Mouse (Mus musculus): ENCODE data around the gene Eno1.

The Eno1 gene

GRCm38 (mm10) chr4:150236521-150237481 is at the start of gene Eno1:
Gene Eno1 (plus strand): TSS chr4:150236721.
- DNase-seq (ENCODE audit: low spot score), result peak; percentile 97

GRCm38 (mm10) chr4:150188236-150188635 is 48.3 kb upstream of the Eno1 start:
- no peak for DNase-seq (ENCODE audit: low spot score)

DNA sequence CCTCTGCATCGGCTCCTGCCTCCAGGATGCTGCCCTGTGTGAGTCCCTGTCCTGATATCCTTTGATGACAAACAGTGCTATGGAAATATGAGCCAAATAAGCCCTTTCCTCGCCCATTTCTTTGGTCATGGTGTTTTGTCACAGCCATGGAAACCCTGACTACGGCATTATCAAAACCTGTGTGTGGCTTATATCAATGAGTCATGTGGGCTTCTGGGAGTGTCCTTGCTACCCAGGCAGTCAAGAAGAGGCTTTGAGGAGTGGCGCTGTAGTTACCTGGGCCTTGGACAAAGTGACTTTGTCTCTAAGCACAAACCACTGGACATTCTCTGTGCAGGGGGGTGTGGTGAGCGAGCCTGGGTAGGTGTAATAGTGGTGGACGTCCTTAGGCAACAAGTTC is 44.3 kb upstream of the Eno1 start:
- DNase-seq (ENCODE audit: low spot score), result no peak

GRCm38 (mm10) chr4:150193915-150194314 is 42.6 kb upstream of the Eno1 start:
- peak; percentile 26 for DNase-seq (ENCODE audit: low spot score)

DNA sequence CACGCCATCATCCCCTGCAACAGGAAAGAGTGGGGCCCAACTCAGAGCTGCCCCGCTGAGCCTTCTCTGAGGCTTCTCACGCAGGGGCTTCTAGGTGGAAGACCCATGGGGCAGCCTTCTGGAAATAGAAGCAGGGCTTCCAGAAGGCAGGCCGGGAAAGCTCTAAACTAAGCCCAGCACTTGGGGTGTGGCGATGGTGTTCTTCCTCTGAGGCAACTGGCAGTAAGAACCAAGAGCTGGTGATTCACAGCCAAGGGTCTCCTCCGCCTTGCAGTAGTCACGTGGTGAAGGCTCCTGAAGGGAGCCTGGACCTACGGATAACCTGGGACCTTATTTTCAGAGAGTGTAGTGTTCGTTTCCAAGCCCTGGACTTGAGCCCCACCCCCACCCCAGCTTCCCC is 38.3 kb upstream of the Eno1 start:
- DNase-seq (ENCODE audit: low spot score), result no peak

GRCm38 (mm10) chr4:150201232-150201631 is 35.3 kb upstream of the Eno1 start, which contains the start of gene Car6:
Gene Car6 (minus strand): TSS chr4:150201332.
- DNase-seq (ENCODE audit: low spot score), result no peak

DNA sequence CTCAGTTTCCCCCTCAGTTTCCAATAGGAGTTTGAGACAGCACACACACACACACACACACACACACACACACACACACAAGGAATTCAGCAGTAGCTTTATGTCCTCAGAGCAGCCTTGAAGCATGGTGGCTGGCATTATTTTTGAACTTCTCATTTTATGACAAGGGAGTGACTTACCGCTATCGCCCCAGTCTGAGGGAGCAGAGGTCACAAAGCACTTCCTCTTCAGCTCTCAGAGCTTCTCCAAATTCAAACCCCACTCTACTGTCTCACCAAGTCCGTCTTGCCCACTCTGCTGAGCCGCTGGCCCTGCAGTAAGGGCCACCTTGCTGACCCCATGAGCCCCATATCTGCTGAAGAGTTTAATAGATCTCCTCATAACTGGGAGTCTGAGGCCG is 33.8 kb upstream of the Eno1 start:
- DNase-seq (ENCODE audit: low spot score), result no peak

- no peak for DNase-seq (ENCODE audit: low spot score)
Measured at GRCm38 (mm10) chr4:150204877-150205276, 31.6 kb upstream of the Eno1 start.

DNA sequence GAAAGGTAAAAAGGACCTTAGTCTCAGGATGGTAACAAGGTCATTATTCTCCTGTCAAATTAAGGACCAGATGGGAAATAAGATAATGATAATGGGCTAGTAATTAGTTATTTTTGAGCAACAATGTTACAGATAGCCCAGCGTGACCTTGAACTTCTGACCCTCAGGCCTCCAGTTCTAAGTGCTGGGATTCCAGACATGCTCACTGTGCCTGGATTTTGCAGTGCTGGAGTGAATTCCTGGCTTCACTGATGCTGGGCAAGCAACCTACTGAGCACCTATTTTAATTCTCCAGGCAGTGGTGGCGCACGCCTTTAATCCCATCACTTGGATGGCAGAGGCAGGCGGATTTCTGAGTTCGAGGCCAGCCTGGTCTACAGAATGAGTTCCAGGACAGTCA is 26.8 kb upstream of the Eno1 start:
- no peak for DNase-seq (ENCODE audit: low spot score)

DNA sequence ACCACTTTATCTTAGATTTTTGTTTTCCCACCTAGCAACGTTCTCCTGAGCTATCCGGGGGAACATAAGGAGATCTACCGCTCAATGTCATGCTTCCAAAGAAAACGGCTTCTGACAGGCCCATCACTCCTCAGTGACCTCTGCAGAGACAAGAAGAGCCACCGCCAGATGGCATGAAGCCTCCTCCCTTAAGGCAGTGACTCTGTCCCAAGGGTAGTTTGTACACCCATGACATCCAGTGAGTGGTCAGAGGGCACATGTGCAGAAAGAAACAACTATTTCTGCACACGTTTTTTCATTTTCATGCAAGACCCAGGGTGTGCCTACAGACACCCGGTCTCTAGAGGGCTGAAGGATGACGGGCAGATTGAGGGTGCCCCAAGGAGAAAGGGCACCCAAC is 26.2 kb upstream of the Eno1 start:
- DNase-seq (ENCODE audit: low spot score), result no peak

- DNase-seq (ENCODE audit: low spot score), result no peak
Measured at GRCm38 (mm10) chr4:150211930-150212552, 24.5 kb upstream of the Eno1 start.

- DNase-seq (ENCODE audit: low spot score), result peak; percentile 28
Measured at GRCm38 (mm10) chr4:150212553-150212971, 24.0 kb upstream of the Eno1 start.

DNA sequence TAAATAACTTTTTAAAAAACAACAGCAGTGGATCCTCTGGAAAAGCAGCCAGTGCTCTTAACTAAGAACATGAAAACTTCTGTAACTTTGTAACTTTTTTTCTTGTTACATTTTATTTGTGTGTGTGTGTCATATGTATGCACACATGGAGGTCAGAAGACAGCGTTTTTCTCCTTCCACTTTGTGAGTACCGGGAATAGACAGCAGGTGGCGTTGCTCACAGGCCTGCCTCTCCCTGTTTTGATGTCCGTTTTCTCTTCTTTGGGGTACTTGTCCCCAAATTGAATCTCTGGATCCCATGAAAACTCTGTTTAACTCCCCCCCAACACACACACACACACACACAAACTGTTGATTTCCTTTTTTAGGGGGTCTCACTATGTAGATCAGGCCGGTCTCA is 22.6 kb upstream of the Eno1 start:
- no peak for DNase-seq (ENCODE audit: low spot score)

- DNase-seq (ENCODE audit: low spot score), result no peak
Measured at GRCm38 (mm10) chr4:150216423-150216822, 20.1 kb upstream of the Eno1 start.

DNA sequence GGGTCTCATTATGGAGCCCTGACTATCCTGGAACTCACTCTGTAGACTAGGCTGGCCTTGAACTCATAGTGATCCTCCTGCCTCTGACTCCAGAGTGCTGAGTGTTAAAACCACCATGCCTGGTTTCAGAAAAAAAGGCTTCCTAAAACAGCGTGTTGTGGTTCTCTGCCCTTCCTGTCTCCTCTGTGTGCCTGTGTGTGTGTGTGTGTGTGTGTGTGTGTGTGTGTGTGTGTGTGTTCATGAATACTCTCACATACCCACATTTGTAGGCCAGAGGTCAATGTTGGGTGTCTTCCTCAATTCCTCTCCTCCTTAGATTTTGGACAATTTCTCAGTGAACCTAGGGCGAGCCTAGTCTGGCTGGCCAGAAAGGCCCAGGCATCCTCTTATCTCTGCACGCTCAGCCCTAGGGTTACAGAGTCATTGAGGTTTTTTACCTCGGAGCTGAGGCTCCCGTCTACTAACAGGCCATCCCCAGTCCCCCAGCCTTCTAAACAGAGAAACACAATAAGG is 19.4 kb upstream of the Eno1 start:
- DNase-seq (ENCODE audit: low spot score), result no peak

GRCm38 (mm10) chr4:150217935-150218334 is 18.6 kb upstream of the Eno1 start:
- no peak for DNase-seq (ENCODE audit: low spot score)

- DNase-seq (ENCODE audit: low spot score), result peak; percentile 63
Measured at GRCm38 (mm10) chr4:150219501-150220292, 16.8 kb upstream of the Eno1 start.

DNA sequence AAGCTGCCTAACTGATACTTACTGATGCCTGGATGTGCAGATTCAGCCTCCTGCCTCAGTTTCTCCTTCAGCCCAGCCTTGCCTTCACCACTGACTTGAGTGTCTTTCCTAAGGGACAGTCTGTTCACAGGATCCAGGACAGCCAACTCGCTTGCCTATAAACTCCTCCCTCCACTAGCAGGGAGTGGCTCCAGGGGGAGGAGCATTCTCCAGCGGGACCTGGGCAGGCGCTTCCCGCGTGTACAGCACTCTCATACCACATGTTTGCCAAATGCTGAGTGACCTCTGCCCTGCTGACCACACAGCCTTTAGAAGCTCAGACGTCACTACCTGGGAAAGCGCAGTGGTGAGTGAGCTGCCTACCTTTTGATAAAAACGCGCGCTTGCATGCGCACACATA is 15.9 kb upstream of the Eno1 start:
- DNase-seq (ENCODE audit: low spot score), result no peak

- DNase-seq (ENCODE audit: low spot score), result no peak
Measured at GRCm38 (mm10) chr4:150221017-150221640, 15.4 kb upstream of the Eno1 start.

DNA sequence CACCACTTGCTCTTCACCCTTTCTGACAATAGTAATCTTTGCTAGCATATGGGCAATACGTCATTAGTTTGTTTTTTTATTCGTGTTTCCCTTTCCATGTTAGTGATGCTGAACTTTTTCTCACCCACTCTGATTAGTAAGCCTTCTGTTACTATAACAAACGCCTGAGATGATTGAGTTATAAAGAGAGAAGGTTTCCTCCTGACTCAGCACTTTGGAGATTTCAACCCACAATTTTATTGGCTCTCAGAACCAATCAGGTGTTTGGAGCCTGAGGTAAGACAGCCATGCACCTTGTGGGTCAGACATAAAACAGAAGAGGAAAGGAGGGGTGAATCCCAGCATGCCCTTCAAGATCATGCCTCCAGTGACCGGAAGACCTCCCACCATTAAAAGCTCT is 12.7 kb upstream of the Eno1 start:
- DNase-seq (ENCODE audit: low spot score), result no peak

- DNase-seq (ENCODE audit: low spot score), result no peak
Measured at GRCm38 (mm10) chr4:150225700-150226099, 10.8 kb upstream of the Eno1 start.

Data from layer of hippocampus, adult 11-12 months (tissue).